13 mouse cellular contexts compared by ENCODE assay signal in genomic region chr15:95467195-95467594, GRCm38 (mm10).
DNase-seq lines count a peak whose midpoint lies in the region; ATAC-seq and TF ChIP-seq lines count a peak whose summit lies in the region.
"Had no signal": no experiment of that assay in that cellular context is flagged by ENCODE, and none has a peak within 500 bp of the region (broad histone marks: within the 10 kb centered on the region; RNA-seq: fewer than 3 reads in every experiment).

No protein-coding gene starts in this region.

- H3K4me3 ChIP-seq in lung, embryonic 14.5 days (ENCODE audit: low read depth, low read length), result no peak overlapping the region
- no peak overlapping the region for H3K4me3 ChIP-seq in embryonic facial prominence, embryonic 10.5 days
- H3K4me3 ChIP-seq: liver, embryonic 13.5 days had no signal

- H3K9ac ChIP-seq in lung, embryonic 14.5 days, result no peak overlapping the region
- H3K9ac ChIP-seq: liver, embryonic 13.5 days had no signal

- intact Hi-C loops in gastrocnemius, postnatal 36 days (cut with DNase I), result no loop called here

- no peak overlapping the region for H3K4me2 ChIP-seq in lung, embryonic 14.5 days
- H3K4me2 ChIP-seq: liver, embryonic 13.5 days had no signal

- H3K4me1 ChIP-seq in lung, embryonic 14.5 days (ENCODE audit: insufficient read depth), result no peaks in the 10 kb centered on the region
- peaks cover 8% of the 10 kb centered on the region; the same call in 1 of the 2 replicates for H3K4me1 ChIP-seq in embryonic facial prominence, embryonic 10.5 days
- H3K4me1 ChIP-seq: liver, embryonic 13.5 days had no signal

- no peaks in the 10 kb centered on the region for H3K9me3 ChIP-seq in lung, embryonic 14.5 days (ENCODE audit: low read depth, low read length)
- no peaks in the 10 kb centered on the region for H3K9me3 ChIP-seq in embryonic facial prominence, embryonic 10.5 days
- H3K9me3 ChIP-seq: liver, embryonic 13.5 days had no signal

- H3K27me3 ChIP-seq in lung, embryonic 14.5 days (ENCODE audit: insufficient read depth, low read length), result no peaks in the 10 kb centered on the region
- H3K27me3 ChIP-seq in embryonic facial prominence, embryonic 10.5 days (replicated peaks; ENCODE audit: low read depth, poor library complexity, severe bottlenecking), result no peaks in the 10 kb centered on the region
- H3K27me3 ChIP-seq: liver, embryonic 13.5 days had no signal

- H3K36me3 ChIP-seq in lung, embryonic 14.5 days (ENCODE audit: insufficient read depth), result no peaks in the 10 kb centered on the region
- H3K36me3 ChIP-seq in embryonic facial prominence, embryonic 10.5 days (replicated peaks), result no peaks in the 10 kb centered on the region; the same call in 1 of the 2 replicates
- H3K36me3 ChIP-seq: liver, embryonic 13.5 days had no signal

- WGBS in lung, embryonic 14.5 days, result 29% methylated on average over 6 of the region's 6 CpGs
- 52% methylated on average over 6 of the region's 6 CpGs for WGBS in embryonic facial prominence, embryonic 10.5 days

- TF ChIP-seq CTCF in lung, embryonic 14.5 days (IDR thresholded peaks at IDR 0.05; ENCODE audit: low read depth), result no peak

- peak; percentile 64 for ATAC-seq in frontal cortex, adult (ENCODE audit: low TSS enrichment)
- ATAC-seq in lung, embryonic 14.5 days (ENCODE audit: insufficient read depth), result peak; percentile 31; the same call in 1 of the 2 replicates
- ATAC-seq: Patski had no signal

- DNase-seq in frontal cortex, postnatal 25 days (ENCODE audit: low spot score in 2 of 2), result no peak
- DNase-seq in lung, embryonic 14.5 days, result peak; percentile 46
- no peak for DNase-seq in lung, postnatal 36 days
- DNase-seq in embryonic facial prominence, embryonic 10.5 days (ENCODE audit: low spot score), result peak; percentile 25
- peak; percentile 64 for DNase-seq in thymus, postnatal 14 days
- no peak for DNase-seq in c-Kit-positive CD71-positive TER-119-positive erythroid progenitor cells, embryonic 14.5 days (ENCODE audit: low spot score)
- no peak for DNase-seq in gastrocnemius, postnatal 36 days
- DNase-seq: heart, adult 11 months; heart, postnatal 10 days; kidney, adult 8-10 months; liver, embryonic 13.5 days had no signal

- no peak overlapping the region for H3K27ac ChIP-seq in lung, embryonic 14.5 days (ENCODE audit: low read depth)
- H3K27ac ChIP-seq in embryonic facial prominence, embryonic 10.5 days (replicated peaks), result no peak overlapping the region
- H3K27ac ChIP-seq: liver, embryonic 13.5 days had no signal

Comparison
In these comparisons a context has a peak if more than half of its experiments do, and no peak if none do; other contexts are left out.
1. DNase-seq: peak in lung, embryonic 14.5 days (single experiment), embryonic facial prominence, embryonic 10.5 days (single experiment) and thymus, postnatal 14 days (single experiment); none in frontal cortex, postnatal 25 days (0 of 2), lung, postnatal 36 days (single experiment), c-Kit-positive CD71-positive TER-119-positive erythroid progenitor cells, embryonic 14.5 days (single experiment) and gastrocnemius, postnatal 36 days (0 of 2).